Mouse (Mus musculus): ENCODE results near the gene Rpap2.

DNA sequence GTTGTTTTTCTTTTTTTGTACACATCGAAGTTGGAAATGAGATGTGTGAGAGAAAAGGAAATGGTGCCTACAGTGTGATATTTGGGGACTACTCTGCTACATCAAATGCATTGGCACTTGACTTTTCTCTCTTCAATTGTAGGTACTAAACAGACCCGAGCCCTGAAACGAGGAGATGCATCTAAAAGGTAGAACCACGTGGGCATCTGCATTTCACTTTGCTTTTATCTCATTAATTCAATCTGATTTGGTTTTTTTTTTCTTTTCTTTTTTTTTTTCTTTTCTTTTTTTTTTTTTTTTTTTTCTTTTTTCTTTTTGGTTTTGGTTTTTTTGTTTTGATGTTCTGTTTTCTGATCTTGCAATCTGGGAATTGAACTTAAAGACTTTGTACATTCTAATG is 1.2 kb downstream of the Rpap2 start:
- TF ChIP-seq GATA1 (IDR thresholded peaks at IDR 0.05; ENCODE audit: borderline replicate concordance, low read length) (no peak), FLI1 (IDR thresholded peaks at IDR 0.05; ENCODE audit: low read length) (no peak)

Data from megakaryocyte, embryonic 14.5 days (primary cell).